Mouse (Mus musculus) spleen, adult 2 months (tissue): Measurements from ENCODE around the gene Fam84a.

Experiments used
- CTCF ChIP-seq: fragments of 200-500 bp; IDR thresholded peaks from 2 replicates; pipeline ENCODE4 v1.5.1; 2011; ENCODE audit warnings: mild to moderate bottlenecking, inconsistent platforms; ENCODE audit not compliant: insufficient read depth, insufficient read length, insufficient replicate concordance; ENCODE audit errors: extremely low read depth
- POLR2A ChIP-seq: fragments of 200-500 bp; IDR thresholded peaks from 2 replicates; pipeline ENCODE4 v1.6.1; 2011; ENCODE audit warnings: low read depth, low read length, inconsistent platforms

DNA sequence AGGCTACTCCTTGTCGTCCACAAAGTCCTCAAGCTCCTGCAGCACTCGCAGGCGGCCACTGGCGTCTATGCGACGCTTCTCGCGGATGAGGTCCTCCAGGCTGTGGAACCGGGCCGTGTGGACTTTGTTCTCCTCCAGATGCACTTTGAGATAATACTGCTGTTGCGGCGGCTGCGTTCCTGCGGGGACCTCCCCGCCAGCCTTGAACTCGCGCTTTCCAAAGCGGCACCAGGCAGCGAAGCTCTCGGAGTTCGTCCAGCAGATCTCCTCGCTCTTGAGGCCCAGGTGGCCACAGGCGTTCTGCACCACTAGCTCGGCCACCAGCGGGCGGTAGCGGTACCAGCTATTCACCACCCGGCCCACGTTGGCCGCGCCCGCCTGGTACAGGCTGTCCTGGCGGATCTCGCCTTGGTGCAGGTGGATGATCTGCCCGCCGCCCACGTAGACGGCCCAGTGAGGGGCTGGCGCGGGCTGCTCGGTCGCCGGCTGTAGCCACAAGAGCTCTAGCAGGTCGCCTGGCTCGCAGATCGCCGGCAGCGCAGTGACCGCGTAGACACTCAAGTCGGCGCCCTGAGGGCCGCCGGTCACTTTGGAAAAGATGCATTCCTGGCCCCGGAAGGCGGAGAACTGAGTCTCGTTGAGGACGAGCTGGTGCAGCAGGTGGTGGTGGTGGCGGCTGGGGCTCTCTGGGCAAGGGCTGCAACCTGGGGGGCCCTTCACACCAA, 1.8 kb downstream of the Fam84a start:
- TF ChIP-seq CTCF, result no peak
- TF ChIP-seq POLR2A, result no peak
